Comparison of ENCODE assay signal across 10 mouse cellular contexts in the genomic region with DNA sequence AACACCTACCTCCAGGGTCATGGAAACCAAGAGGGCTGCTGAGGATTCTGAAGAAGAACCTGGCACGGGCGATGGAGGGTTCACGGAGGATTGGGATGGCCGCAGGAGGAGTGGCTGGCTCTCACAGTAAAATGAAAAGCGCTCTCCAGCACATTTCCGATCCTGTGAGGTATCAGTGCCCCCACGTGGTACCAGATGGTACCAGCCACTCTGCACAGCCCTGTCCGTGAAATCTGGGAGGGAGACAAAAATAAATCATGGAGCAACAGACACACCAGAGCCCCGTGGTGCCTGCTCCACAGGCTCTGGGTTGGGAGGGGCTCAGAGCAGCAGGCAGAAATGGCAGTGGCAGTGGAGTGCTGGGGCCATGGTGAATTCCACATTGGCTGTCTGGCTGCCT. TPM values are rescaled to one million over a fixed set of nuclear protein-coding genes. Genes with fewer than 3 reads are reported as not detected.
DNase-seq lines count a peak whose midpoint lies in the region; ATAC-seq and TF ChIP-seq lines count a peak whose summit lies in the region.
"Had no signal": no experiment of that assay in that cellular context is flagged by ENCODE, and none has a peak within 500 bp of the region (broad histone marks: within the 10 kb centered on the region; RNA-seq: fewer than 3 reads in every experiment).

No protein-coding gene starts in this region.

- H3K27me3 ChIP-seq in kidney, embryonic 15.5 days = peaks cover 21% of the 10 kb centered on the region
- H3K27me3 ChIP-seq in heart, embryonic 13.5 days (replicated peaks) = peaks cover 35% of the 10 kb centered on the region
- H3K27me3 ChIP-seq in midbrain, postnatal 0 days (ENCODE audit: insufficient read depth, low read length) = no peaks in the 10 kb centered on the region

- no peak overlapping the region for H3K9ac ChIP-seq in kidney, embryonic 15.5 days
- no peak overlapping the region for H3K9ac ChIP-seq in heart, embryonic 13.5 days
- H3K9ac ChIP-seq in midbrain, postnatal 0 days (replicated peaks; ENCODE audit: low read length, poor library complexity, severe bottlenecking) = no peak overlapping the region

- no peak overlapping the region for H3K4me3 ChIP-seq in kidney, embryonic 15.5 days (replicated peaks)
- no peak overlapping the region for H3K4me3 ChIP-seq in heart, embryonic 13.5 days
- H3K4me3 ChIP-seq in midbrain, postnatal 0 days (ENCODE audit: low read depth, low read length) = no peak overlapping the region
- H3K4me3 ChIP-seq: megakaryocyte, embryonic 14.5 days had no signal

- TF ChIP-seq CTCF in midbrain, postnatal 0 days (IDR thresholded peaks at IDR 0.05) = peak; percentile 77

- no peaks in the 10 kb centered on the region for H3K36me3 ChIP-seq in kidney, embryonic 15.5 days
- no peaks in the 10 kb centered on the region for H3K36me3 ChIP-seq in heart, embryonic 13.5 days
- no peaks in the 10 kb centered on the region for H3K36me3 ChIP-seq in midbrain, postnatal 0 days (ENCODE audit: insufficient read depth, low read length)

- DNase-seq in kidney, adult 11 months = no peak
- DNase-seq in cerebellum, postnatal 10 days = peak; percentile 79 to 82
- DNase-seq in layer of hippocampus, postnatal 36 days = peak; percentile 43 to 52
- peak; percentile 68 for DNase-seq in midbrain, postnatal 0 days (ENCODE audit: low spot score)
- no peak for DNase-seq in MN1 (ENCODE audit: low spot score)
- no peak for DNase-seq in gastrocnemius, adult 18-20 months (ENCODE audit: low spot score)

- ATAC-seq in kidney, embryonic 15.5 days (replicated peaks; ENCODE audit: low FRiP score) = peak; percentile 70
- no peak for ATAC-seq in heart, embryonic 13.5 days (ENCODE audit: extremely low read depth, insufficient number of reproducible peaks, low FRiP score, low TSS enrichment)
- ATAC-seq in midbrain, postnatal 0 days (ENCODE audit: low FRiP score) = peak; percentile 36

- H3K4me2 ChIP-seq in kidney, embryonic 15.5 days = no peak overlapping the region
- H3K4me2 ChIP-seq in heart, embryonic 13.5 days = peak overlapping the region; percentile 29; the same call in 1 of the 2 replicates
- no peak overlapping the region for H3K4me2 ChIP-seq in midbrain, postnatal 0 days (ENCODE audit: low read depth, low read length, poor library complexity, severe bottlenecking)

- WGBS in kidney, embryonic 15.5 days = 20% methylated on average over 9 of the region's 9 CpGs
- WGBS in heart, embryonic 13.5 days = 16% methylated on average over 9 of the region's 9 CpGs
- WGBS in midbrain, postnatal 0 days = 23% methylated on average over 9 of the region's 9 CpGs

- H3K27ac ChIP-seq in kidney, embryonic 15.5 days = no peak overlapping the region
- no peak overlapping the region for H3K27ac ChIP-seq in heart, embryonic 13.5 days (replicated peaks)
- H3K27ac ChIP-seq in midbrain, postnatal 0 days (ENCODE audit: low read depth, low read length) = no peak overlapping the region

- no peaks in the 10 kb centered on the region for H3K9me3 ChIP-seq in kidney, embryonic 15.5 days (replicated peaks)
- H3K9me3 ChIP-seq in heart, embryonic 13.5 days = no peaks in the 10 kb centered on the region
- H3K9me3 ChIP-seq in midbrain, postnatal 0 days (ENCODE audit: low read length) = no peaks in the 10 kb centered on the region
- H3K9me3 ChIP-seq: megakaryocyte, embryonic 14.5 days had no signal

- H3K4me1 ChIP-seq in kidney, embryonic 15.5 days = no peaks in the 10 kb centered on the region
- H3K4me1 ChIP-seq in heart, embryonic 13.5 days = peaks cover 14% of the 10 kb centered on the region
- no peaks in the 10 kb centered on the region for H3K4me1 ChIP-seq in midbrain, postnatal 0 days (ENCODE audit: insufficient read depth, low read length)

RNA-seq across cellular contexts. Expression of a gene that starts 18.6 kb away (rescaled TPM):
- polyA plus RNA-seq in kidney, embryonic 15.5 days (2015; fragmentation: Nextera tagmentation; extraction: Ambion mirVana) = 3.2 and 4.5 TPM in 2 replicates
- 6.2 and 7.6 TPM in 2 replicates for polyA plus RNA-seq in heart, embryonic 13.5 days (2015; fragmentation: Nextera tagmentation; extraction: Ambion mirVana)
- 1 to 10 TPM; 1.3 to 1.6 TPM for total RNA-seq in layer of hippocampus, postnatal 36 days (2021)
- 4.9 and 5.3 TPM in 2 replicates for total RNA-seq in midbrain, postnatal 0 days (2014; rRNA removed)
- 3.8 and 4.9 TPM in 2 replicates for polyA plus RNA-seq in midbrain, postnatal 0 days (2015; fragmentation: Nextera tagmentation; extraction: Ambion mirVana)
- total RNA-seq in gastrocnemius, adult 18-20 months (2021) = 1 to 10 TPM; 4.0 to 5.9 TPM
- total RNA-seq: ES-E14 had no signal

Comparison
In these comparisons a context has a peak if more than half of its experiments do, and no peak if none do; other contexts are left out.
1. DNase-seq: peak in cerebellum, postnatal 10 days (2 of 2), layer of hippocampus, postnatal 36 days (2 of 2) and midbrain, postnatal 0 days (single experiment); none in kidney, adult 11 months (single experiment), MN1 (single experiment) and gastrocnemius, adult 18-20 months (single experiment).